Mouse (Mus musculus) heart, embryonic 16.5 days (tissue): Measurements from ENCODE around the gene Eif5. TPM values are rescaled to one million over a fixed set of nuclear protein-coding genes. Genes with fewer than 3 reads are reported as not detected.
A peak's percentile ranks its signal among the peaks of the same experiment; 100 is the strongest.
"Not testable (repeated sequence)": the region's sequence is repeated elsewhere in the genome, so short reads cannot be mapped to it uniquely, and the experiment has no call there.

Experiments used
- ATAC-seq: fragments of 200-750 bp; cut with Nextera tagmentation; replicated peaks from 2 replicates; pipeline ENCODE4 v1.8.0; 2017; ENCODE audit warnings: moderate number of reproducible peaks; ENCODE audit not compliant: insufficient read depth, low FRiP score; ENCODE audit errors: extremely low read depth
- H3K27ac ChIP-seq: fragments of 300-500 bp; sonication (generic); 2 replicates; pipeline ENCODE4 v1.5.1; 2014; ENCODE audit warnings: mild to moderate bottlenecking, low read length, control low read depth, moderate library complexity
- H3K27me3 ChIP-seq: fragments of 300-500 bp; sonication (generic); 2 replicates; pipeline ENCODE4 v1.6.1; 2014; ENCODE audit warnings: low read length, mixed read lengths; ENCODE audit not compliant: control insufficient read depth, insufficient read depth
- H3K36me3 ChIP-seq: fragments of 300-500 bp; sonication (generic); 2 replicates; pipeline ENCODE4 v1.6.1; 2014; ENCODE audit not compliant: control insufficient read depth, insufficient read depth
- H3K4me1 ChIP-seq: fragments of 300-500 bp; sonication (generic); 2 replicates; pipeline ENCODE4 v1.6.1; 2014; ENCODE audit warnings: low read length, mixed read lengths; ENCODE audit not compliant: control insufficient read depth, insufficient read depth
- H3K4me2 ChIP-seq: fragments of 300-500 bp; sonication (generic); 2 replicates; pipeline ENCODE4 v1.6.1; 2014; ENCODE audit warnings: low read depth, mild to moderate bottlenecking, control low read depth, low read length
- H3K4me3 ChIP-seq: fragments of 300-500 bp; sonication (generic); 2 replicates; pipeline ENCODE4 v1.5.1; 2014; ENCODE audit warnings: mild to moderate bottlenecking, control low read depth, low read length
- H3K9ac ChIP-seq: fragments of 300-500 bp; sonication (generic); 2 replicates; pipeline ENCODE4 v1.6.1; 2014; ENCODE audit warnings: low read length, control low read depth
- H3K9me3 ChIP-seq: fragments of 300-500 bp; sonication (generic); replicated peaks from 2 replicates; pipeline ENCODE4 v1.6.1; 2016; ENCODE audit warnings: low read length; ENCODE audit not compliant: control insufficient read depth
- WGBS: fragments of 180-500 bp; shearing (Covaris S2); extraction: QIAGEN DNeasy Blood & Tissue Kit; methylation state at CpG from one replicate; pipeline ENCODE4 v1.1.7; 2014; 5-methylcytosine and 5-hydroxymethylcytosine counted together
- polyA plus RNA-seq: library from polyadenylated mRNA; unstranded; fragments of >200 nt; fragmentation: Nextera tagmentation; extraction: Ambion mirVana; gene quantifications from 2 replicates; pipeline ENCODE4 v1.2.1, GENCODE M21; 2015

Gene Eif5
- polyA plus RNA-seq, 1 experiment from 2014 or later: 390 TPM

DNA sequence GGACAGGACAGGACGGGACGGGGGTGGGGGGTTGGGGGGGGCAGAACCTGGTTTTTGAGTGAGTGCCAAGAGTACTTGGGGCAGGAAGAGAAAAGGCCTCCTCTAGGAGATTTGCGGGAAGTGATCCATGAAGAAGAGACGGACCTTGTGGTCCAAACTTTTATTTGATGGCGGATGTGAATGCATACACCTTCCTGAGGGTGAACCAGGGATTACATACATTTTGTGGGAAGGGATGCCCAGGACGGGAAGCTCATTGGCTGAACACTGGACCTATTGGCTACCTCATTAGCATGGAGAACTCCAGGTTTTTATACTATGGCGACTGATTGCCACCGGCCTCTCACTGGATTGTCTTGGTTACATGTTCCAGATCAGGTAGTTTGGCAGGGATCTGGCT lies 14.5 kb downstream of the Eif5 start:
- H3K4me3 ChIP-seq: no peak overlapping the region
- H3K4me2 ChIP-seq: no peak overlapping the region
- H3K27ac ChIP-seq: no peak overlapping the region
- H3K27me3 ChIP-seq: no peaks in the 10 kb centered on the region
- no peak for ATAC-seq
- H3K4me1 ChIP-seq: no peaks in the 10 kb centered on the region
- peaks cover 6% of the 10 kb centered on the region for H3K36me3 ChIP-seq
- H3K9ac ChIP-seq: no peak overlapping the region
- no peaks in the 10 kb centered on the region for H3K9me3 ChIP-seq
- 63% methylated on average over 8 of the region's 8 CpGs for WGBS

DNA sequence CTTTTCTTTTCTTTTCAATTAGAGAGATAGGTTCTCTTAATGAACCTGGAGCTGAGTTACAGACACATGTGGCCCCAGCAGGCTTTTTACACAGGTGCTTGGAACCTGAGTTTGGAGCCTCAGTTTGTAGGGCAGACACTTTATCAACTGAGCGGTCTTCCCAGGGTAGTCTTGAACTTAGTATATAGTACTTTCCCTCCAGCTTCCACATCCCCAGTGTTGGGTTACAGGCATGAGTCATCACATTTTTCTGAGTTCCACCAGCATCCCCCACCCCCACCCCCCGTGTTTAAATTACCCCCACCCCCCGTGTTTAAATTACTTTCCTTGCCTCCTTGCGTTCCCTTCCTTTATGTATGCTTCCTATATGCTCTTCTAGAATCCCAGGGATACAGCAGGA lies 17.5 kb downstream of the Eif5 start:
- no peak overlapping the region for H3K4me2 ChIP-seq
- ATAC-seq: no peak
- 66% methylated on average over 4 of the region's 4 CpGs for WGBS

DNA sequence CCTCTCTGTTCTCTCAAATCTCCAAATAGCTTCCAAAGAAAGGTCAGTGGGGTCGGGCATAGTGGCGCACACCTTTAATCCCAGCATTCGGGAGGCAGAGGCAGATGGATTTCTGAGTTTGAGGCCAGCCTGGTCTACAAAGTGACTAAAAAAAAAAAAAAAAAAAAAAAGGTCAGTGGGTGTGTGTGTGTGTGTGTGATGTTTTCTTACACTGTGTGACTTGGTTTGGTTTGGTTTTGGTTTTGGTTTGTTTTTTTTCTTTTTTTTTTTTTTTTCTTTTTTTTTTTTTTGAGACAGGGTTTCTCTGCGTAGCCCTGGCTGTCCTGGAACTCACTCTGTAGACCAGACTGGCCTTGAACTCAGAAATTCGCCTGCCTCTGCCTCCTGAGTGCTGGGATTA lies 18.1 kb downstream of the Eif5 start:
- H3K4me3 ChIP-seq, H3K4me1 ChIP-seq, H3K4me2 ChIP-seq, H3K27ac ChIP-seq, H3K9ac ChIP-seq, H3K9me3 ChIP-seq, ATAC-seq, H3K36me3 ChIP-seq, H3K27me3 ChIP-seq: not testable (repeated sequence)
- WGBS: 76% methylated on average over 4 of the region's 5 CpGs

More for the DNA sequence above, 17.5 kb downstream of the Eif5 start:
- Histone ChIP-seq H3K4me3 (no peak overlapping the region), H3K27me3 (no peaks in the 10 kb centered on the region), H3K36me3 (no peaks in the 10 kb centered on the region), H3K9me3 (no peaks in the 10 kb centered on the region), H3K4me1 (peaks cover 3% of the 10 kb centered on the region; the same call in 1 of the 2 replicates), H3K9ac (no peak overlapping the region), H3K27ac (no peak overlapping the region)

DNA sequence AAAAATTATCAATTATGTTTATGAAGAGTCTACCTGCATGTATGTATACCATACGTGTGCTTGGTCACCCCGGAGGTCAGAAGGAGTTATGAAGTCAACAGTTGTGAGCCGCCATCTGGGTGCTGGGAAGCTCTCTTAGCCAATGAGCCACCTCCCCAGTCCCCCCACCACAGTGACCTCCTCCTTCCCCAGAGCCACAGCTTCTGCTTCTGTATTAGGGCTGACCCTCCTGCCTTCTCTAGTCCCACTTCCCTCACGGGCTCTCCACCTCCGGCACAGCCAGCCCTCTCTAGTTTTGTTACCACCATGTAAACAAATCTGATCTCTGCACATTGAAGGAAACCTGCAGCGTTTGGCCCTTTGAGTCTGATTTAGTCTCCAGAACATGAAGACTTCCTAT lies 19.7 kb downstream of the Eif5 start:
- Histone ChIP-seq H3K4me3 (no peak overlapping the region), H3K27me3 (no peaks in the 10 kb centered on the region), H3K4me1 (peaks cover 12% of the 10 kb centered on the region), H3K9me3 (no peaks in the 10 kb centered on the region), H3K27ac (no peak overlapping the region), H3K4me2 (no peak overlapping the region), H3K9ac (no peak overlapping the region), H3K36me3 (no peaks in the 10 kb centered on the region)
- no peak for ATAC-seq
- 69% methylated on average over 6 of the region's 6 CpGs for WGBS

DNA sequence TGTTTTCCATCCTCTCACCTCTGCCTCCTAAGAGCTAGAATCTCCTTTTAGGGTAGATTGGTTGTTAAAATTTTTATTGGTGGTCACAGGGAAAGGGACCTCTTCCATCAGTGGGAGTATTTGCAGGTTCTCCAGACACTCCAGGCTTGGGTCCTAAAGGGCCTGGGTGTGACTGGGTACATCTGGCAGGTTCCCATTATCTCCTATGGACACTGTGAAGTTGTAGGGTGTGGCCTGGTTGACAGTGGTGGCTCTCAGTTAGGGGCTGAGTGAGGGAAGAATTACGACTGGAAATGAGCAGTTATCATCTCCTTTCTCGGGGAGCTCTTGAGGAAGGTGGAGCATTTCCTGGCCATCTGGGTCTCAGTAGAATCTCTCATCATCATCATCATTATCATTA lies 20.8 kb downstream of the Eif5 start:
- Histone ChIP-seq H3K27ac (no peak overlapping the region), H3K36me3 (no peaks in the 10 kb centered on the region), H3K9ac (no peak overlapping the region), H3K4me2 (no peak overlapping the region), H3K4me3 (no peak overlapping the region), H3K27me3 (no peaks in the 10 kb centered on the region), H3K9me3 (no peaks in the 10 kb centered on the region), H3K4me1 (peaks cover 18% of the 10 kb centered on the region)
- 53% methylated on average over 2 of the region's 2 CpGs for WGBS
- ATAC-seq: no peak

DNA sequence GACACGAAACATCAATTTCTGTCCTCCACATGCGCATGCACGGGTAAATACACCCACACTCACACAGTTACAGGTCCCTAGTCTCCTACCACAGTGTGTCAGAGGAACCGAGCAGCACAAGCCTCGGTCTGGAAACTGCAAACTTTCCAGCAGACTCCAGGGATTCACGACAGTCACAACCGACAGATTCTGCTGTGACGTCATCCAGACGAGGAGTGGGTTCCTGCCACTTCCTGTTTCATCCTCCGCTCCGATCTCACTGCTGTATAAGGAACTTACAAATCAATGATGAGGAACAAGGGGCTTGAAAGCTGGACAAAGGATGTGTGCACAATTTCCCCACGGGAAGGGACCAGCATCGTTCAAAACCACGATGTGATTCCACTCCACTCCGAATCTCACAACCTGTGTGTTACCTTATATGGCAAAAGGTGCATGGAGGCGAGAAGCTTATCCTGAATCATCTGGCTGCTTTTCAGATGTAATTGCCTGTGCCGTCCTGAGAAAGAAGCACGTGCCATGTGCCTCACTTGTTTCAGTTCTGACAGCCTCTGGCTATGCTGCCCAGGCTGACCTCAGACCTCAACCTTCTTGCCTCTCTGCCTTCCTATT lies 21.9 kb downstream of the Eif5 start:
- H3K27ac ChIP-seq: no peak overlapping the region
- H3K9ac ChIP-seq: peak overlapping the region; percentile 60

DNA sequence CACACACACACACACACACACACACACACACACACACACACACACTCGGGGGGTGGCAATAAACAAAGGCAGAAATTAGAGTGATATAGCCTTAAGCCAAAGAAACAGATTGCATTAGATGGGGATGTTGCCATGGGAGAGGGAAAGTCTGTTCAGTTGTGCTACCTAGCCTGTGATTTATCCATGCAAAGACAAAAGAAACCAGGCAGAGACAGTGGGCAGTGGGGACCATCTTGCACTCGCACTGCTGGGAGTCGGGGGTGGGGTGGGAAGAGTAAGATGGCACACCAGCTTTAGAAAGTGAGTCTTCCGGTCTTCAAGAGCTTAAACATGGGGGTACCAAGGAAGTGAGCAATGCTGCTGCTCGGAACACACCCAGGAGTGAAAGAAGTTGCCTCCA lies 22.5 kb downstream of the Eif5 start:
- WGBS: 68% methylated on average over 5 of the region's 5 CpGs
- ATAC-seq: no peak
- Histone ChIP-seq H3K4me3 (no peak overlapping the region), H3K4me1 (peaks cover 18% of the 10 kb centered on the region), H3K9ac (no peak overlapping the region), H3K27me3 (no peaks in the 10 kb centered on the region), H3K9me3 (no peaks in the 10 kb centered on the region), H3K27ac (no peak overlapping the region), H3K36me3 (no peaks in the 10 kb centered on the region), H3K4me2 (no peak overlapping the region)

More for the DNA sequence above, 21.9 kb downstream of the Eif5 start:
- no peaks in the 10 kb centered on the region for H3K36me3 ChIP-seq
- 38% methylated on average over 18 of the region's 18 CpGs for WGBS
- ATAC-seq: 0 out of 2 replicates have a peak, but pooled peaks have one; percentile 31
- peak overlapping the region; percentile 55 for H3K4me2 ChIP-seq
- peaks cover 18% of the 10 kb centered on the region for H3K4me1 ChIP-seq
- H3K4me3 ChIP-seq: peak overlapping the region; percentile 35
- no peaks in the 10 kb centered on the region for H3K9me3 ChIP-seq
- no peaks in the 10 kb centered on the region for H3K27me3 ChIP-seq

DNA sequence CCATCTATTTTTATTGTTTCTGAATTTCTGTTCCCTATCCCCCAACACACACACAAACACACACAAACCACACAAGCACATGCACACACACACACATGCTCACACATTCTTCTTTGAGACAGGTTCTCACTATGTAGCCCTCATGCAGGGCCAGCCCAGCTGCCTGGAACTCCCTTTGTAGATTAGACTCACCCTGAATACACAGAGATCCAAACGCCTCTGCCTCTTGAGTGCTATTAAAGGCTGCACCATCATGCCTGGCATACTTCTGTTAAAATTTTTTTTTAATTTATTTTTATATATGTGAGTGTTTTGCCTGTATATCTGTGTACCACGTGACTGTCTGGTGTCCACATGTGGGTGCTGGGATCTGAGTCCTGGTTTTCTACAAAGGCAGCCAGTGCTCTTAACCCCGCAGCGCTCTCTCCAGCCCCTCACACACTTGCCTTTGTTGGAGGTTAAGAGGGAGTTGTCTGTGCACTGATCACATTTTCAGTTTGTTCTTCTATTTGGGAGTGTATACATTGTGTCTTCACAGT lies 24.5 kb downstream of the Eif5 start:
- Histone ChIP-seq H3K36me3 (no peaks in the 10 kb centered on the region), H3K27me3 (no peaks in the 10 kb centered on the region), H3K9me3 (no peaks in the 10 kb centered on the region), H3K4me2 (0 out of 2 replicates have a peak overlapping the region, but pooled peaks have one; percentile 1), H3K4me1 (peaks cover 18% of the 10 kb centered on the region), H3K27ac (peak overlapping the region; percentile 74), H3K9ac (no peak overlapping the region), H3K4me3 (no peak overlapping the region)
- peak; percentile 81 for ATAC-seq
- WGBS: 29% methylated on average over 4 of the region's 4 CpGs

DNA sequence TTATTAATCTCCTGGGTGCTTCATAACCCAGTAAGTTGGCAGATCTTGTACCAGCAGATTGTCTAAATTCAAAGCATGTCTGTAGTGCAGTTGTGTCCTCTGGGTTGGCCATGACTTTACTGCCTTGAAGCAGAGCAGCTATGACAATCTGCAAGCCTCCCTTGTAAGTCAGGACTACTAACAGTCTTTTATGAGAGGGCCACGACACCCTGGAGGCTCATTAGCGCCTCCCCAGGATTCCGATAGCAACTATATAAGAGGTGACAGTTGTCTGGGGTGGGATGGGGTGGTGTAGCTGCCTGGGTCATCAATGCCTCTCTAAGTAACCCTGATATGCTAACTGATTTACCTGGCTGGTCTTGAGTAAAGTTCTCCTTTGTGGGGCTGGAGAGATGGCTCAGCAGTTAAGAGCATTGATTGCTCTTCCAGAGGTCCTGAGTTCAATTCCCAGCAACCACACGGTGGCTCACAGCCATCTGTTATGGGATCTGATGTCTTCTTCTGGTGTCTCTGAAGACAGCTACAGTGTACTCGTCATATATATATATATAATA lies 25.3 kb downstream of the Eif5 start:
- no peak overlapping the region for H3K9ac ChIP-seq
- H3K4me2 ChIP-seq: no peak overlapping the region
- no peaks in the 10 kb centered on the region for H3K9me3 ChIP-seq
- H3K4me3 ChIP-seq: no peak overlapping the region
- ATAC-seq: no peak
- H3K27me3 ChIP-seq: no peaks in the 10 kb centered on the region
- no peaks in the 10 kb centered on the region for H3K36me3 ChIP-seq
- WGBS: 31% methylated on average over 5 of the region's 5 CpGs
- peak overlapping the region; percentile 74 for H3K27ac ChIP-seq
- H3K4me1 ChIP-seq: peaks cover 18% of the 10 kb centered on the region
